Mouse (Mus musculus): ENCODE measurements around the gene Ankrd10. TPM values are rescaled to one million over a fixed set of nuclear protein-coding genes. Genes with fewer than 3 reads are reported as not detected.
"Not testable (repeated sequence)": the region's sequence is repeated elsewhere in the genome, so short reads cannot be mapped to it uniquely, and the experiment has no call there.

Ankrd10 gene
- total RNA-seq (2021) = 10 to 100 TPM; 18.0 to 19.9 TPM
- long read RNA-seq, experiment 1, full-length matches to known transcripts = 5 of 15 reads
- long read RNA-seq, experiment 1, partial matches to known transcripts = 5 of 15 reads
- long read RNA-seq, experiment 1, other reads (novel, unspliced or antisense) = 5 of 15 reads
- long read RNA-seq, experiment 2, partial matches to known transcripts = 4 of 17 reads
- long read RNA-seq, experiment 2, other reads (novel, unspliced or antisense) = 9 of 17 reads

DNA sequence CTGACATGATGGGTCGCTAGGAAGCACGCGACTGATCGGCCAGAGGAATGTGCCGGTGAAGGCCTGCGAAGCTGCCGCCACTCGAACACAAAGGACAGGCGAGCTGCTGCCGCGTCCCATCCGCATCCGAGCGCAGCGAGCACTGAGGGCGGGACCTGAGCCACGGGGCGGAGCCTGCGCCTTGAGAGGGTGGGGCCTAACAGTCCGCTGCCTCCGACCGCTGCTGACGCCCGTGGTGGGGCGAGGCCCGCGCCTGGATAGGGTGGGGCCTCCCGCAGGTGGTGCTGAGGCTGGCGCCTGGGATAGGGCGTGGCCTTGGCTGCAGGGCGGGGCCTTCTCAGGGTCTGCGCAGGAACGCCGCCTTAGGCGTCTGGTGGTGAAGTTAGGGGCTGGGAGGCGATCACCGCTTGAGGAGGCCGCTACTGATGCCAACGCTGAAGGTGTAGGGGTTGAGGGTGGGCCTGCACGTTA lies at the start of gene Ankrd10:
Ankrd10 (minus strand) TSS at position 147 of the 471 bp plus-strand sequence.
- peak; percentile 98 for DNase-seq

GRCm38 (mm10) chr8:11684558-11684957 lies 49.0 kb upstream of the Ankrd10 start:
- no peak for DNase-seq

GRCm38 (mm10) chr8:11668308-11668707 lies 32.8 kb upstream of the Ankrd10 start:
- no peak for DNase-seq

- DNase-seq = not testable (repeated sequence)
These were observed 30.6 kb upstream of the Ankrd10 start for GRCm38 (mm10) chr8:11666023-11666716.

DNA sequence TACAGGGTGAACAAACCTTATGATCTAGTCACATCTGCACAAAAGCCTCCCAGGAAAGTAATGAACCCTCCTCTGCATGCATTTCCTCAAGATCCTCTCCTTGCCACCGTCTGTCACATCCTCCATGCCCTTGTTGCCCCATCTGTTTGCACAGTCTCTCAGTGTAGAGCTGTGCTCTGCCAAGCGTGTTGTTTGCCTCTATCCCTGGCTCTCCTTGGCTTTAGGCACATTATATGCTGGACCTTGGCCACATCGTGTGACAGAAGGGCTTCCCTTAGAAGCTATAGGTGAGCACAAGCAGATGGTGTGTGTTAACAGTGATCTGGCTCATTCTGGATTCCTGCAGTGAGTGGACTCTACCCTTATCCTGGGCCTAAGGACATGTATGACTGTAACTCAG lies 26.4 kb upstream of the Ankrd10 start:
- DNase-seq = no peak

DNA sequence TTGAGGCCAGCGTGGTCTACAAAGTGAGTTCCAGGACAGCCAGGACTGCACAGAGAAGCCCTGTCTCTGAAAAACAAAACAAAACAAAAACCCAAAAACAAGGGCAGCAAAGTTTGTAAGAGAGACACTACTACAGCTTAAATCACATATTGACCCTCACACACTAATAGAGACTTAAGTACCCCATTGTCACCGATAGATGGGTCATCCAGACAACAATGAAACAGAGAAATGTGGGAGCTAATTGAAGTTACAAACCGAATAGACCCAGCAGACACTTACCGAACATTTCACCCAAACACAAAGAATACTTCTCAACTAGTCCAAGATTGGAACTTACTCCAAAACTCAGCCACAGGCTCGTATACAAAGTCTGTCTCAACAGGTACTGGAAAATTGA lies 14.5 kb upstream of the Ankrd10 start:
- DNase-seq = no peak

DNA sequence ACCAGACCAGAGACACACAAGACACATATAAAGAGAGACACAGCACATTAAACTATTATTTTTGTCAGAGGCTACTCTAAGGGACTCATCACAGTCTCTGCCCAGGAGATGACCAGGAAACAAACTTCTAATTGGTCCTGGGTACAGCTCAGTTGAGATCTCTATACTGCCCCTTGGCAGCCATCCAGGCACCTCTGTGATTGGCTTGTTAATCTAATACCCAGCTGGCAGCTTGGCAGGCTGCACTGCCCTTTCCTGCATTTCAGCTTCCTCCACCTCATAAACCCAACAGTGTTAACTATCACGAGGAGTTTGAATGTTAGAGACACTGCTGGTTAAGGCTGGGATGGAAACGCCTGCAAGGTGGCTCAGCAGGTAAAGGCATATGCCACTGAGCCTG lies 7.6 kb upstream of the Ankrd10 start:
- DNase-seq = no peak

DNA sequence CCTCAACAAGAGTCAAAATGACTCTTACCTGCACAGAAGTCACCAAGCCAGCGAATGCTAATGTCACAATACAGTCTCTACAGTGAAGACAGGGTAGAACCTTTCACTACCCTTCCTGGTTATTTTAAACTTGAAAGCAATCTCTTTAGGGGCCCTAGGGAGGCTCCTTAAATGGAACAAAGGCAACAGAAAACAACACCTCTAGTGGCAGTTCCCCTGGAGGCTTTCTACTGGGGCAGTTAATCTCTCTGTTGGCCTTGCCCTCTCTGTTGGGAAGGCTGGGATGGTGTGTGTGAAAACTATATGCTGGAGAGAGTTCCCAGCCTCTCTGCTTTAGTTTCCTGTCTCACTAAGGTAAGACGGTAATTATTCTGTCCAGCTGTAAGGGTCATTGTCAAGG lies 5.0 kb upstream of the Ankrd10 start:
- DNase-seq = no peak

DNA sequence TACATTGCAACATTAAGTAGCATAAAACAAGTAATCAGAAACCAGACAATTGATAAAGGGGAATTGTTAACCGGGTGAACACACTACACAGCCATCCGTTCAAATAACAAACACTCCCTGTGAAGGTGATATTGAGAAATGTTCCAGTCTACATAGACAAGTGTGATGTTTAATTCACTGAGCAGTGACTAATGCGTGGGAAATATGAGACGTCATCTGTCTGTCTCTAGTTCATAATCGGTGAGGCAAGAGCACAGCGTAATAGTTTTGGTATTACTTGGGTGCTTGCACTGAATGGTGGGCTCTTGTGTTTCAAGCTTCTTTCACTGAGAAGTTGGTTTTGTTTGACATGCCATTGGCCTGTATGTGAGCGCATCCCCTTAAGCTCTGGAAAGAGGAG lies 2.0 kb upstream of the Ankrd10 start:
- DNase-seq = no peak

GRCm38 (mm10) chr8:11636324-11637057 lies 934 bp upstream of the Ankrd10 start:
- peak; percentile 88 for DNase-seq

- peak; percentile 88 for DNase-seq
These were observed 462 bp downstream of the Ankrd10 start for GRCm38 (mm10) chr8:11635012-11635577.

DNA sequence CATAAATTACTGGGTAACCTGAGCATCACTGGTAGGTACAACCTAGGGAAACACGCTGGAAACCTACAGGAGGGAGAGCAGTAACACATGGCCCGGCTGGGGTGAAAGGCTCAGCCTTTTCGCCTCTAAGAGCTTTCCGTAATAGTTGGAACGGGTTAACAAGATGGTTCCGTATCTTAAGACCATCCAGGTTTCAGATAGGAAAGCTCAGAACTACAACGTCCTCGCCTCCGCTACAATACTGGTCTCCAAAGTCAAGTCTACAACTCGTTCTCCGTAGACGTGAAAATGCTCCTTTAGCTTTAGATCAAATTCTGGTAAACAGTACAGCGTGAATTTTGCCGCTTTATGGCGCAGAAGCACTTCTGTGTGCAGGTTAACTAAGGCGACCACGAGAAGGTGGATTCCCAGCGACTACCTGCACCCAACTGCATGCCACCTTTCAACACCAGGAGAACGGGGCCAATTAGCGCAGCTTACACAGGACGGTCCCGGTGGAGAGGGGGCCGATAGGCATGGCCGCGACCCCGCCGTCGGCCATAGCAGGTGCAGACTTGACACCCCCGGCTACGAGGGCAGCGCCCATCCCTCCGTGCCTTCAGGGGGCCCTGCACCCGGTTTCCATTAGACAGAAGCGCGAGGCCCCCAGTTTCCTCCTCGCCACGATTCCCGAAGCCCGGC lies 1.1 kb downstream of the Ankrd10 start:
- DNase-seq = no peak

GRCm38 (mm10) chr8:11633414-11633813 lies 2.1 kb downstream of the Ankrd10 start:
- DNase-seq = no peak

DNA sequence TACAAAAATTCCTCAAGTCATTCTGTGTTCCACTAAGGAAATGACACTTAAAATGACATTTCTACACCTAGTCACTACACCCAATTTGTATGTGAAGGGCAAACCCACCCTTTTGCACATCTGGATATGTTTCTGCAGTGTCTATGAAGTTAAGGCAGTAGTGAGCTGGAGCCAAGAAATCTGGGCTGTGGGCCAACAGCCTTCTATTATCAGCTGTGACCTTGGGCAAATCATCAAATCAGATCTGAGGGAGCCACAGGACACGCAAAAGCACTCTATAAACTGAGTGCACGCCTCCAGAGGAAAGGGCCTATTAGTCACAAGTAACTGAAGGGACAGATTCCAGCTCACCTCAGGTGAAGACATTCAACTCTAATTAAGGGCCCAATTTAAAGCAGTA lies 3.2 kb downstream of the Ankrd10 start:
- peak; percentile 32 for DNase-seq

- DNase-seq = no peak
These were observed 6.4 kb downstream of the Ankrd10 start for GRCm38 (mm10) chr8:11629206-11629605.

DNA sequence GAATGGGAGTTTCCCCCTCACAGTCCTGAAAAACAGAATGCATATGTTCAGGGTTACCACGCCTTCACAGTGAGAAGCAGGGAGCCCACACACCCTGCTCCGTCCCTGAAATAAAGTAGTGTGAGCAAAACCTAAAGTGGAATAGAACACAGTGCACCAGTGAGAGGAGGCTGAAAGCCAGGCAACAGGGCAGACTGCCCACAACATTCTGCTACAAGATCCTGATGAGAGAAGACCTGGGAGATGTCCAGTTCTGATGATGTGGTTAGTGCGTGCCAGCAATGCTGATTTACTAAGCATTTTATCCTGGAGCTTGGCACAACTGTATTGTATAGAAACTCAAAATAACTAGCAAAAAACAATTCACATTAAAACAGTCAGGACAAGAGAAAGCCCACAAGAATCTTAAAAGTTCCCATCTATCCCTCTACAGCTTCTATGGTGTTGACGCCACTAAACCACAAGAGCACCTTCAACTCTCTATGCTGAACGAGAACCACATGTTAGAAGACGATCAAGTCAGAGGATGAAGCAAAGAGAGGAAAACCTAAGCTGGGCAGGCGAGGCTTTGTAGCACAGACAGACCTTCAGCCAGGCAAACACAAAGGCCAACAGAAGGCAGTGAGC lies 6.9 kb downstream of the Ankrd10 start:
- peak; percentile 57 for DNase-seq

DNA sequence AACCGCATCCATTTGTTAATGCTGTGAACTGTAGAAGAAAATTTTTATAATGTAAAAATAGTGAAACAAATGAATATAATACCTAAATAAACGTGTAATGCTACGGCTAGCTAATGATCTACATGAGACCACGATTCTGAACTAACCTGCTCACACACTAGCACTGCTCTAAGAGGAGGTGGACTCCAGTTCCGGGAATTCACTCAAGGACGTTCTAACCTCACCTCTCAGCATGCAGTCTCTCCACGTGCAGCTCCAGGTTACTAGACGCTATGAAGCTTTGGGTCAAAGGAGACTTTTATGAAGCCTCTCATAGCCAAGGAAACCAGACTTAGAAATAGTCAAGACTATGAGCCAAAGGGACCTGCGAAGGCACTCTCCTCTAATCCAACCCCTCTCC lies 7.8 kb downstream of the Ankrd10 start:
- DNase-seq = no peak

DNA sequence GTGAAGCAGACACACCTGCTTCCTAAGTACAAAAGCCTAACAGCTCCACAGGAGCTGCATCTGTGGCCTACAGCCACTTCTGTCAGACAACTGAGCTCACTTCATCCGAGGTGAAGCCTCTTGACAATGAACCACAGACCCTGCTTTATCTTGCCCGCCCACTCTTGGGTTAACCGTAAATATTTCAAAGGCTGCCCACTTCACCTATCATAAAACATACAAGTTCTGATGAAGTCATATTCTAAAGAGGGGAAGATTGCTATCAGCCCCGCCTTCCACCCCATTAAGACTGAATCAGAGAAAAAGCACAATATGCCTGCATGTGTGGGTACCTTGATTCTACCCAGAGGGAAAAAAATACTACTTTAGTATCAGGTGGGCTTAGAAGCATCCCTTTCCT lies 10.5 kb downstream of the Ankrd10 start:
- DNase-seq = no peak

GRCm38 (mm10) chr8:11619091-11619490 lies 16.5 kb downstream of the Ankrd10 start:
- DNase-seq = no peak

- DNase-seq = no peak
These were observed 17.5 kb downstream of the Ankrd10 start for GRCm38 (mm10) chr8:11618063-11618462.

DNA sequence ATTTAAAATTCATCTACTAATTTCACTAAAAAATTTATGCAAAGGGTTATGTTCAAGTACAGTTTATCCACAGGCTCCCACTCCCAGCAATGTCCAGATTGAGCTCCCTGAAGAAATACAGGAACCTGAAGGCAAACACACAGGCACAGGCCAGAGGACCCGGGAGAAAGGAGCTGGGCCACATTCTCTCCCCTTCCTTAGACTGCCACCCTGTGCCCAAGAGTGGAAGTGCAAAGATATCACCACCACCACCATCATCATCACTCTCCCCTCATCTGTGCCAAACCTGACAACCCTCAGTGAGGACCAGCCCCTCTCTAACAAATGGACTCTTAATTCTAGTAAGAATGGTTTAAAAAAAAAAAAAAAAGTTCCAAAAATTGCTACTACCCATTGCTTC lies 19.3 kb downstream of the Ankrd10 start:
- DNase-seq = no peak

Measured in gastrocnemius, postnatal 25 days (tissue).